Comparison of ENCODE assay signal across 12 mouse cellular contexts in genomic region chr17:48027677-48028076, GRCm38 (mm10). TPM values are rescaled to one million over a fixed set of nuclear protein-coding genes. Genes with fewer than 3 reads are reported as not detected.
A peak's percentile ranks its signal among the peaks of the same experiment; 100 is the strongest.
DNase-seq lines count a peak whose midpoint lies in the region; ATAC-seq and TF ChIP-seq lines count a peak whose summit lies in the region.
"Had no signal": no experiment of that assay in that cellular context is flagged by ENCODE, and none has a peak within 500 bp of the region (broad histone marks: within the 10 kb centered on the region; RNA-seq: fewer than 3 reads in every experiment).

No protein-coding gene starts in this region.

- DNase-seq in testis, postnatal 10 days (ENCODE audit: low spot score) = peak; percentile 62
- DNase-seq in testis, postnatal 14 days (ENCODE audit: low spot score) = no peak
- peak; percentile 69 to 71 for DNase-seq in heart, postnatal 10 days
- DNase-seq in embryo, embryonic 10.5 days (ENCODE audit: low spot score) = no peak
- DNase-seq in layer of hippocampus, adult 18-20 months (ENCODE audit: low spot score in 2 of 2) = no peak
- DNase-seq: right cerebral cortex, postnatal 4 days had no signal

- H3K36me3 ChIP-seq in intestine, embryonic 15.5 days = no peaks in the 10 kb centered on the region
- H3K36me3 ChIP-seq in intestine, postnatal 0 days (ENCODE audit: control insufficient read depth, insufficient read depth) = no peaks in the 10 kb centered on the region
- H3K36me3 ChIP-seq: neural tube, embryonic 12.5 days had no signal

- no peaks in the 10 kb centered on the region for H3K27me3 ChIP-seq in intestine, embryonic 15.5 days (replicated peaks)
- no peaks in the 10 kb centered on the region; the same call in 1 of the 2 replicates for H3K27me3 ChIP-seq in intestine, postnatal 0 days (replicated peaks; ENCODE audit: control insufficient read depth, insufficient read depth, low read length)
- H3K27me3 ChIP-seq: neural tube, embryonic 12.5 days had no signal

- TF ChIP-seq CTCF in intestine, postnatal 0 days (IDR thresholded peaks at IDR 0.05; ENCODE audit: low read depth) = no peak

- no peak for ATAC-seq in intestine, embryonic 15.5 days
- no peak for ATAC-seq in intestine, postnatal 0 days

- intact Hi-C loops in heart, postnatal 10 days (cut with DNase I) = no loop called here

- H3K27ac ChIP-seq in intestine, embryonic 15.5 days = peak overlapping the region; percentile 11; the same call in 1 of the 2 replicates
- H3K27ac ChIP-seq in intestine, postnatal 0 days (ENCODE audit: low read depth, low read length) = no peak overlapping the region
- H3K27ac ChIP-seq: neural tube, embryonic 12.5 days had no signal

- WGBS in intestine, embryonic 15.5 days = 58% methylated on average over 6 of the region's 6 CpGs
- 59% methylated on average over 6 of the region's 6 CpGs for WGBS in intestine, postnatal 0 days

- H3K4me3 ChIP-seq in intestine, embryonic 15.5 days (replicated peaks) = no peak overlapping the region
- no peak overlapping the region for H3K4me3 ChIP-seq in intestine, postnatal 0 days (ENCODE audit: low read depth, low read length)
- H3K4me3 ChIP-seq: neural tube, embryonic 12.5 days had no signal

- no peak overlapping the region for H3K4me2 ChIP-seq in intestine, embryonic 15.5 days (replicated peaks)
- no peak overlapping the region for H3K4me2 ChIP-seq in intestine, postnatal 0 days (replicated peaks; ENCODE audit: low read depth)
- H3K4me2 ChIP-seq: neural tube, embryonic 12.5 days had no signal

- H3K4me1 ChIP-seq in intestine, embryonic 15.5 days (replicated peaks) = peaks cover 55% of the 10 kb centered on the region
- H3K4me1 ChIP-seq in intestine, postnatal 0 days (replicated peaks; ENCODE audit: control insufficient read depth, insufficient read depth, low read length) = no peaks in the 10 kb centered on the region

- no peak overlapping the region for H3K9ac ChIP-seq in intestine, embryonic 15.5 days
- no peak overlapping the region for H3K9ac ChIP-seq in intestine, postnatal 0 days (ENCODE audit: low read depth, low read length)
- H3K9ac ChIP-seq: neural tube, embryonic 12.5 days had no signal

- H3K9me3 ChIP-seq in intestine, embryonic 15.5 days = 0 out of 2 replicates have a peak, but pooled peaks cover 3% of the 10 kb centered on the region
- H3K9me3 ChIP-seq in intestine, postnatal 0 days (ENCODE audit: control insufficient read depth) = no peaks in the 10 kb centered on the region
- H3K9me3 ChIP-seq: neural tube, embryonic 12.5 days had no signal

RNA-seq across cellular contexts. Expression of gene 1700122O11Rik, which starts 10.4 kb away (rescaled TPM):
- polyA plus RNA-seq in intestine, embryonic 15.5 days (2015; fragmentation: Nextera tagmentation; extraction: Ambion mirVana) = not detected in 2 replicates
- not detected in 2 replicates for polyA plus RNA-seq in intestine, postnatal 0 days (2015; fragmentation: Nextera tagmentation; extraction: Ambion mirVana)
- not detected for total RNA-seq in heart, postnatal 10 days (2021)
- total RNA-seq in layer of hippocampus, adult 18-20 months (2021) = not detected
- total RNA-seq: left cerebral cortex, adult 18-20 months had no signal
- polyA plus RNA-seq: gonadal fat pad, adult 2 months; intestine, embryonic 14.5 days; neural tube, embryonic 12.5 days had no signal

Comparison
In these comparisons a context has a peak if more than half of its experiments do, and no peak if none do; other contexts are left out.
1. DNase-seq: peak in testis, postnatal 10 days (single experiment) and heart, postnatal 10 days (2 of 2); none in testis, postnatal 14 days (single experiment), embryo, embryonic 10.5 days (single experiment) and layer of hippocampus, adult 18-20 months (0 of 2).